Mouse (Mus musculus) 3134 (cell line): ENCODE measurements around the gene Nav3.

ENCODE experiments used
- DNase-seq: peaks from one replicate; pipeline ENCODE4 v3.0.0-alpha.2; 2011; ENCODE audit warnings: low spot score; ENCODE audit not compliant: insufficient read length; ENCODE audit errors: extremely low read depth

Gene Nav3

DNA sequence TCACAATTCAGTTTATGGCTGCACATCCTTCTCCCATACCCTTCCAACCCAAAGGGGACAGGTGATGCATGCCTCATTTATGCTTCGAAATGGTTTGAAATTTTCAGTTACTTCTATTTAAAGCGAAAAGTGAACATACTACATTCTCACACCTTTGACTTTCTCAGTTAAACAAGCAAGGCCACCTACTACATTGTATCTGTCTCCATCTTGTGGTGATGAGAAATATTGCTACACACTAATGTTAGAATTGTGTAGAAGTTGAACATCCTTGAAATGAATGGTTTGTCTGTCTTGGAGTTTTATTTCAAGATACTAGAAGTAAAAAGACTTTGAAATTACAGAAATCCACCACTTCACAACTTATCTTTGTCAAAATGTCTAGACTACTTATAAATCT is 594.7 kb downstream of the Nav3 start:
- no peak for DNase-seq

DNA sequence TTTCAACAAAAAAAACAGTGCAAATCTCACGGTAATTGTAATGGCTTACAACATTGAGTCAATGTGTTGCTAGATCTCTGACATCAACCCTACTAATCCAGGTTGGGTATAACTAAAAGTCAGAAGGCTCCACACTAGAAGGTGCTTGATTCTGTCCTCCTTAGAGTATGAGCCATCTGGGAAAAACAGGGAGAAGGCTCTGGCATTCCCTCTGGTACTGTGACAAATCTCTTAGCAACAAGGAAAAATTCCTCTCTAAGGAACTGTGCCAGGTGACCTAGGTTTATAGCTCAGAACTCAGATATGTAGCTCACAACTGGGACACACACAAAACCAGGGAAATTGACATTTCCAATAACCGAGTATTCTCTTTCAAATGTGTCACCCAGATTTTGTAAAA is 597.4 kb downstream of the Nav3 start:
- DNase-seq, result no peak

DNA sequence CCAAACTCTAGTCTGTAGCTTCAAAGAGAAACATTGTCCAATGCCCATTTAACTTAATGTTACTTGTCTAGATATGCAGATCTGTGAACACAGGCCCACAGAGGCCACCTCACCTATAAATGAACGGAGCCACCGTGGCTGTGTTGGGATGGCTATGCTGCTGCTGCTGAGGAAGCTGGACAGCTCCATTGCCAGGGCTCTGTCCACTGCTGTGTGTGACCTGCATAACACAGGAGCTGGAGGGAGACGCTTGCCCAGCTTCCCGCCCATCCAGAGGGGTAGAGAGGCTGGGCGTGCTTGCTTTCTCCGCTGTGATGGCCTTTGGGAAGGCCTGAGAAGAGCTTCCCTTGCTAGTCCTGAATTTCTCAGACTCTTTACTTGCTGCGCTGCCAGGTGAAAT is 603.6 kb downstream of the Nav3 start:
- DNase-seq, result no peak

DNA sequence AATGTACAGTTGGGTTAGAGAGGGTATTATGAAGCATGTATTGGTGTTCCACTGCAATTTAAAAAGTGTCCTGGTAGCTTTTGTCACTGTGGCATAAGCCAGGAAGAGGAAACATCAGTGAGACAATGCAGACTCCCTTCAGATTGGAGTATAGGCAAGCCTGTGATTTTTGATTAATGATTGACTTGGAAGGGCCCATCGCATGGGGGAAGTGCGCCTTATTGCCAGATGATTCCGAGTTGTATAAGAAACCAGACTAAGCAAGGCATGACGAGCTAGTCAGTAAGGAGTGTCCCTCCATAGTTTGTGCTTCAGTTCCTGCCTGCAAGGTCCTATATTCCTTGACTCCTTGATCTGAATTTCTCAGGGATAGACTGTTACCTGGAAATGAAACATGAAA is 608.4 kb downstream of the Nav3 start:
- DNase-seq, result no peak

DNA sequence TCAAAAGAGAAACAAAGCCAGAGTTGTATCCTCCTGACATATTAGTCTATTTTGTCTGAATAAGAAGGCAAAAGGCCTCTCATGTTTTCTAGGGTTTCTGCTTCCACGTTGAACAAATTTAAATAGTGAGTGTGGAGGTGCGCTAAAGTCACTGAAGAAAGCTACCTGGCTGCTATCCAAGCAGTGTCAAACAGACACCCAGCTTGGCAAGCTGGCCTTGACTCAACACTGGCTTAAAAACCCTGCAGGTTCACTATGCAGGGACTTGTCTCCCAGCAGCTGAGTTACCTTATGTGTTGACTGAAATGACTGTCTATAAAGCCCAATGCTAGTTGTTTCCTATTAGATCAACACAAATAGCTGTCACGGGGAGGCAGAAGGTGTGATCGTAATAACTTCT is 612.3 kb downstream of the Nav3 start:
- no peak for DNase-seq

DNA sequence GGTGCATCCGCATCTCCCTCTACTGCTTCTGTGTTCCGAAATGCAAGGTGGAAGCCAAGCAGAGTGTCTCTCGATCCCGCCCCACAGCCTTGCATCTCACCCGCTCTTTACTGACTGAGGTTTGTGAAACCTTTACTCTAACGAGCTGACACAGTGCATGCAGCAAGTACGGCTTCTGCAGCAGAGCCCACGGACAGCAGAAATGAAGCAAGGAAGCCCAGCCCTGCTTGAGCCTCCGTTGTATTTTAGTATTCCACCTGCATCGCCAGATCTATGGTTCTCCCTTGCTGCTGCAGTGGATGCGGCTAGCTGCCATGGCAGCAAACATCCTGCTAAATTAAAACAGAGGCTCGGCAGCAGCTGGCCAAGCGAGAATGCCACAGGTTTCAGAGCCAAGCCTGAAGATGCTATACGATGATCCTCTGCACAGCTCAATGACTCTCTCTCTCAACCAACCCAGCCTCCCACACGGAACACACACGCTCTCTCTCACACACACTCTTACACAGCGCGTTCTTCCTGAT is 623.2 kb downstream of the Nav3 start:
- DNase-seq, result no peak

DNA sequence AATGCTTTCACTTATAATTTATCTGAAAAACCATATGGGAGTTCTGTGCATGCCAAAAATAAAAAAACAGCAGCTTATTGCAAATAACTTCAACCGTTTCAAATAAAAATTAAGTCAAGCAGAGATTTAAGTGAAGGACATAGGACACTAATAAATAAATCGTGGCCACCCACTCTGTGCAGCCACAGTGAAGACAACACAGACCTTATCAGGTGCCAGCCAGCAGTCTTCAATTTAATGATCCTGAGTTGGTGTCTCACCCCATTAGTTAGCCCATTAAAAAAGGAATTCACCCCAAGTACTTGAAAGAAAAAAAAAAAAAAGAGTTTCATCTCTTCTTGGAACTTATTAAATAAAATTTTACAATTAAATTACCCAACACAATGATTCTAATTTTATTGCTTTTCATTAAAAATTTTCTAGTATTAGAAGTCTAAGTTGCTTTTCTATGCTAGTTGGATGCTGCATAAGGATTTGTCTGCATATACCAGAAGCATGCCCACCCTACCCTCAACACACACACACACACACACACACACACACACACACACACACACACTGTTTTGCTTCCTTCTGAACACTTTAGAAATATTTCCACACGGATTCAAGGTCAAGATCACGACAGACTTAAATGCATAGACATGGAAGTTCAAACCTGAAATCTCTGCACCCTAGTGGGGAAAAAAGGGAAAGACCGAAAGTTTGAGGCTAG is 649.1 kb downstream of the Nav3 start:
- DNase-seq, result no peak

DNA sequence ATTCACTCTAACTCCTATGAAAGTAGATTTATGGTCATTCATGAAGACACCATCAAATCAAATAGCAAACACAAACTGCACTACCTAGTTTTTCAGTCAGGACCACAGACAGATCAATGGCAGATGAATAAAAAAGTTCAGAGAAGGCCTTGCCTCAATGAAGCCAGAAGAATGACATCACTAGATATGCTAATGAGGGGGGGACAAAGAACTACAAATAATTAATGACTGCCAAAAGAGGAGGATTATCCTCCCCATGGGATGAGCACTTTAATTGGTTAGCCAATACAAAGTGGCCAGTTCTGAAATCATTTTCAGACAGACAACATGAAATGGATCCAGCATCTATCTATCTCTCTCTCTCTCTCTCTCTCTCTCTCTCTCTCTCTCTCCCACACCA is 652.6 kb downstream of the Nav3 start:
- no peak for DNase-seq

DNA sequence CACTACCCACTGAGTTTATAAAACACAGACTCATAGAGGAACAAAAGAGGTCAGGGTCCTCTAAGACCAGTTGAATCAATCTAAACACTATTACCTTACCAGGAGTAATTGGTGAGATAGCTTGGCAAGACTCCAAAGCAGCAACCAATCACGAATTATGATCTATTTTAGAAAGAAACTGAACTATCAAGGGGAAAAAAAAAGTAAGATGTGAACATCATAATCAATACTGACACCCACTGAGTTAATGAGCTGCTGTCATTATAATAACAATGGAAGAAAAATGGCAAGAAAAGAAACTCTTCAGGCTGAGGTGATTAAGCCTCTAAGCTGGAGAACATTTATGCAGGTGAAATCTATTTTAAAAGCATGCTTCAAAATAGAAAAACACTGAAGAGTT is 653.8 kb downstream of the Nav3 start:
- DNase-seq, result no peak

DNA sequence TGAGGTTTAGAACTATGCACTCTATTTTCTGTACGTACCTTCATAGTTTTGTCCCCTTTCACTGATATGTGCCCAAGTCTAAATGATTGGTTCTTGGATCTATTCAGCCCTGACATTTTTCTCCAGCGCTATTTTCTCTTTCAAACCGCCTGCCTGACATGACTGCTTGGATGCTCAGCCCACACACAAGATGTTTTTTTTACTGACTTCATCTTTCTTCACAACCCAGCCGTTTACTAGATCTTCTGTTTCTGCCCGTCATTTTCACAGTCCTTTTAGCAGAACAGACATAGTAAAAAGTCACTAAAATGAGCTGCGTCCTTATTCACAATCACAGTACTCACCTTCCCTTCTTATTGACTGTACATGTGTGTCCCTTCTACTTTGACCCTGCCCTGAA is 656.8 kb downstream of the Nav3 start:
- DNase-seq, result no peak

DNA sequence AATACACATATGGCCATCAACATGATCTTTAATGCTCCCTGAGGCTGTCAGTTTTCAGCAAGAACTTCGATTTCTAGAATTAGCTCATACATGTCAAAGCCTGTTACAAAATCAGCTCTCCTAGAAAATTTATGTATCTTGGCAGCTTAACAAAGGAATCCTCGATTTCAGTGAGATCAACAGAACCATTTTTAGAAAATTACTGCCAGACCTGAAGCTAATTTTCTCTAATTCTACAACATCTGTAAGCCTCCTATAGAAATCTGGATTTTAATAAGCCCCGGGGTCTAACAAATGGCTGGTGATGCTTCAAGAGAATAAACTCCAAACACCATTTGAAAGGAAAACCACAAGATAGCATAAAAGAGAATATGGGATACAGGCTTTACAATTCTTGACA is 659.0 kb downstream of the Nav3 start:
- no peak for DNase-seq

DNA sequence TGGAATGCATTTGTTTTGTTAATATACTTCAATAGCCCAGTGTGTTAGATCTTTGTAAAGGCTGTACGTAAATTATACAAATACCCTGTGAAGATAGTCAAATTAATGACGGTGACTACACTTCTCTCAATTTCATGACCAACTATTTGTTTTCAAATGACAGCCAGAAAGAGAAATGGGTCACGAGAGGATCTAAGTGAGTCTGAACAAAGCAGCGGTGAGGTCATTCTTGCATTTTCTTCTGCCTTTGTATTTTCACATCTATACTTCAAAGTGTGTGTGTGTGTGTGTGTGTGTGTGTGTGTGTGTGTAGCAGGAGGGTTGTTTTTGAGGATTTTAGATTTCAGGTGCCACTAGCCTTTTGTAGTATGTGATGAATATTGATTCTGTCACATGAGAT is 662.5 kb downstream of the Nav3 start:
- DNase-seq, result no peak

DNA sequence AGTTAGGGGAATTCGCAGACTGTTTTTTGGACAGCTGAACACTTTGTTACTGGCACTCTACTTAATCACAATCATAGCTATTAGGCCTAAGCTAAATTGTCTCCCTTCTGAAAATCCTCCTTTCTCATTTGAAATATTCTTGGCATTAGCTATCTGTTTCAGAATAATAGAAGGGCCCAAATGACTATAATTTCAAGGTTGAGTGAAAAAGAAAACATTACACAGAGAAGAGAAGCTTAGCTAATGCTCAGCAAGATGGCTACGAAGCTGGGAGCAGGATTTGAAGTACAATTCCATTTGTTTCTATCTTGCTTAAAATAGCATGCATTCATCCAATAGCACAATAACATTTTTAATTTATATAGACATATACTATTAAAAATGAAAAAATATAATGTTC is 667.3 kb downstream of the Nav3 start:
- DNase-seq, result no peak

DNA sequence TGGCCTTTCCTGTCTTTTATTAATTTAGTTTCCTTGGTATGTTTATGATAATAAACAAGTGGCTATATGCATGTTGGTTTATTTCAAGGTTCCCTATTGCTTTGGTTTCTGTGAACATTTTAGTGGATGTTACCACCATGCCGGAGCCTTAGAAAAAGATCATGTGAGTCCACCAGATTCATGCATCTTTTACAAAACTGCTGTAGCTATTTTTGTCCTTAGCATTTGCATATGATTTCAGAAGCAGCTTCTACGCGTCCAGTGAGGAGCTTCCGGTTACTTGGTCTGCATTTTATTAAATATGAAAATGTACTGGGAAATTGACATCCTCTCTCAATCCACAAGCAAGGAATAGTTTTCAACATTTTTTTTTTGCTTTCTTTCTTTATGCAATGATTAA is 676.9 kb downstream of the Nav3 start:
- DNase-seq, result no peak

DNA sequence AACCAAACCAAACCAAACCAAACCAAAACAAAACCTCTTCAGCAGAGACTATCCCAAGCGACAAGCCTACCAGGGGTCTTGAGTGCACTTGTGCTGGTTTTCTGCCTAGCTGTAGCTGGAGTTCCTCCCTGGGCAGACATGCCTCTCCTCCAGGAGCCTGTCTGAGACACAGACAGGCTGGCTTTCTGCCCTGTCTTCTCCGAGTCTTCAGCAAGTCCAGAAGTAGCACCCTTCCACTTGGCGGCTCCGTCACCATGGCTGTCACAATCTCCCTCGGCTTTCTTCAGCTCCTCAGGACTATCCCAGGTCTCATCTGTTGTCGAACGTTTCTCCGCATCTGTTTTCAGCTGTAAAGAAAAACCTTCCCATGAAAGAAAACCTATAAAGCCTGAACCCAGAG is 686.9 kb downstream of the Nav3 start:
- no peak for DNase-seq

DNA sequence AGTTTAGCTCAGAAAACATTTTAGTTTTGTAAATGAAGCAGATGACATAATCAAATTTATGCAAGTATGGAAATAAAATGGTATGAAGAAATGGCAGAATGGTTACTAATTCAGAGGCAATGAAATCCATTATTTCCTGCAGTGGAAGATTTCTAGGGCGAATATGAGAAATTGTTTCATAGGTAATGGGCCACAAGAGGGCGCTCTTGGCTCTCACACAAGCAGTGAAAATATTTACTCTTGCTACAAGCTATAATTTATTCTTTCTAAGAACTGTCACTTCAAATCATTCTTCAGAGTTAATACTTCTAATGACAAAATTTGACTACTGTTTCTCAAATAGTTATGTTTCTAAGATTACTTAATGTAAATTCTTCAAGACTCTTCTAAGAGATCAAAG is 690.4 kb downstream of the Nav3 start:
- no peak for DNase-seq

DNA sequence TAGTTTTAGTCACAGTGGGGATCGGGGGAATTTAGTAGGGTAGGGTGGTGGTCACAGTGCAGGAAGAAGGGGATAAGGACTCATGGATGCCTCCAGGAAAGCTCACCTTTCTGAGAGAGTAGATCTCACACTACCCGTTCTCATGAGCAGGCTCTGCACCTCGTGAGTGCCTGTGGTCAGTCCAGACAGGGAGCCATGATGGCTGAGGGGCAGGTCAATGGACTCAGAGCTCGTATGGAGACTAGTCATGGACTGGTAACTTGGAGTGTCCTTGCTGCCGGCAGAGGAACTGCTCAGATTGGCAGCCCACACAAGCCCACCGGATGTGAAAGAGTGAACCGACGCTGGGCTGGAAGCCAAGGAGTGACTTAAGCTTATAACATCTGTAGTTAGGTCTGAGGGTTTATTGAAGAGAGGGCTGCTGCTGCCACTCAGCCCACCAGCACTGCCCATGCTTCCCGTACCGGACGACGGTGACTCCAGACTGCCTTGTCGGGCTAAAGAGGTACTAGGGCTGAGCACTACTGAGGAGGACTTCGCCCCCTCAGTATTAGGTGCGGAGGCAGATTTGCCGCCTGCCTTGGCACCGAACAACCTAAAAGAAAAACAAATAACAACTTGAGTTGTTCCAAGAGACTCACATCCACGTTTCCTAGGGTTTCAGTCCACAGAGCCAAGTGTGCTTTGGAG is 691.4 kb downstream of the Nav3 start:
- no peak for DNase-seq

DNA sequence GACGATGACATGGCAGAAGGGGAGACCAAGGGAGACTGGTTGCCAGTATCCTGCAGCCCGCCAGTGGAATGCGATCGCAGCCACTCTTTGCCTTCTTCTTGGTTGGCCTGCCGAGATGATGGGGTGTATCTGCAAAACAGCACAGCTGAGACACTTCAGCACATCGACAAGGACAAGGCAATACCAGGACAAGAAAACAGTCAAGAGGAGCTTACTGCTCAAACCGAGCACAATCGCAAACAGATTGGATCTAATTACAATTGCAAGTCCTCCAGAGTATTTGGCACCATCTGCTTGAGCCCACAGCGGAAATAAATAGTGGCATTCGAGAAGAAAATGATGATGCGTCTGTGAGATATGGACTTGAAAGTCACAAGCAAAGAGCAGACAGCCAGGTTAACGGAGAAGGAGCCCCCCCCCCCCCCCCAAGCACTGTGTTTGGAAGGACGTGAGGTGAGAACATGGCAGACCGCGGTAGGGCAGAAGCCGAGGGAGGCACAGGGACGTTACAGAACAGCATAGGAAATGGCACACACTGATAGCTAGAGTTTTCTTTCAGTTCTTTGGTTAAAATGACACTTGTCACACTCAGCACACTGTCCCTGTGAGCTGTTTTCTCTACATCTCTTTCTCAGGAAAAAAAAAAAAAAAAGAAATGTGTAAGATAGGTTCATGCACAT is 696.9 kb downstream of the Nav3 start:
- DNase-seq, result no peak

DNA sequence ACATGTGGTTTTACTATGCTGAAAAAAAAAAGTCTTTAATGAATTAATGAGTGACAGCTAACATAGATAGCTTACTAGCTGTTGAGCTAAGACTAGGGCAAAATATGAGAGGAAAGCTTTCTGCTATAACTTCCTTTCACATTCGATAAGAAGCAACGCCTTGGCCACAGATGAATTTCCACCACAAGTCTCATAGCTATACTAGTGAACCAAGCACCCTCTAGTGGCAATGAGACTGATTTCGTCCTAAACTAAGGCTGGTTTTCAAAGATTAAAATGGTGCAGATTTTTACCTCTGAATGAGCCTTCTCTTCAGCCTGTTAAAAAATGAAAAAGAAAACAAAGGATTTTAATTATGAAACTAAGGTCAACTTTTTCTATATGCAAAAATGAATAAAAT is 709.1 kb downstream of the Nav3 start:
- no peak for DNase-seq

DNA sequence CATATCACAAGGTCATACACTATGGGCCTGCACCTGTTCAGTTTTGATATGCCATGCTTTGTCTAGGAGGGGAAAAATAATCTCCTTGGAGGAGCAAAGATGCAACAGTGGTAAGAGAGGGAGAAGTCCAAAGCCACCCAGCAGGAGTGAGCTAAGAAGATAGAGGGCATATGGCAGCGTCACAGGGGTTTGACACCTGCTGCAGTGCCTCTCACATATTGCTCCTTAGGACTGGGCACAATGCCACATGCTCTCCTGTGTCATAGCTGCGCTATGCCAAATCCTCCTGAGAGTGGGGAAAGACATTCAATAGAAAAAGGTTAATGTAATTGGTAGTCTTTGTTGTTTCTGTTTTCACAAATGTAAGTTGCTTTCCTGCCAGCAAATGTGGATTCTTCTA is 714.3 kb downstream of the Nav3 start:
- DNase-seq, result no peak

DNA sequence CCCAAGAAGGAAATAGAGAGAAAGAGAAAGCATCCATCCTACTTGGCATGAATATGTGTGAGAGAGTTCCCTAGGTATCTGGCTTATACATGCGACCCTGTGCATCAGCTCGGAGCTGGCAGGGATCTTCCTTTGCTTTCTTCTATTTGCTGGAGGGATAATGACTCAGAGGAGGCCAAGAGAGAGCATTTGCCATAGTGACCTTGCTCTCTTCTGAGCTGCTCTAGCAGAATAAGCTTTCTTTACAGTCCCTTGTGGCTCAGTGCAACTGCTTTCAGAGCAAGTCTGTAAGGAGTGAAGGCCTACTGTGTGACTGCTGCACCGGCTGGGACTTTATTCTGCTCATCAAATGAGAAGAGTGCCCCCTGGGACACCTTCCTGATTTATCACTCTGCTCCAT is 715.7 kb downstream of the Nav3 start:
- no peak for DNase-seq

DNA sequence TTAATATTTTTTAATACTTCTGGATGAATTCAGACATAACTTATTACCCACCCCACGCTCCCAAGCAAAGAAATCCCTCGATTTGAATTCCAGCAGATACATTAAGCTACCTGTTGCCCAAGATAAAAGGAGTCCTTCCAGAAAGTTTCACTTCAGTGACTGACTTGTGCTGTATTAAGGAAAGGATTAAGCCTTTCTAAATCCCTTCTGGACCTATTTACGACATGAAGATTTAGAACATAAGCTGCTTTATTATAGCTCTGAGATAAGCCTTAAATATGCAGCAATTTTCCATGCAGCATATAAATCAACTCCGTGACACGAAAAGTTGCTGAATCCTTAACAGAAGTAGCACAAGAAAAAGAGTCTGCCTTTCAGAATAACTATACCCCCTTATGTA is 732.4 kb downstream of the Nav3 start:
- DNase-seq, result no peak
